Mouse (Mus musculus) gastrocnemius, postnatal 14 days (tissue): ENCODE results near the gene Kel. TPM values are rescaled to one million over a fixed set of nuclear protein-coding genes. Genes with fewer than 3 reads are reported as not detected.

Source experiments
- DNase-seq: peaks from one replicate; pipeline ENCODE4 v3.0.0; 2021; ENCODE audit warnings: mixed read lengths
- intact Hi-C: fragments of 180-260 bp; cut with DNase I; formaldehyde crosslinking; loops from one replicate; pipeline ENCODE4 v1.15.1; 2025; ENCODE audit warnings: low total_unique reads
- total RNA-seq, 2 experiments: library from RNA; stranded (reverse); gene quantifications; 2 replicates each; pipeline ENCODE4 v1.2.3; 2021

Gene Kel
- total RNA-seq, 2 experiments from 2014 or later = not detected

DNA sequence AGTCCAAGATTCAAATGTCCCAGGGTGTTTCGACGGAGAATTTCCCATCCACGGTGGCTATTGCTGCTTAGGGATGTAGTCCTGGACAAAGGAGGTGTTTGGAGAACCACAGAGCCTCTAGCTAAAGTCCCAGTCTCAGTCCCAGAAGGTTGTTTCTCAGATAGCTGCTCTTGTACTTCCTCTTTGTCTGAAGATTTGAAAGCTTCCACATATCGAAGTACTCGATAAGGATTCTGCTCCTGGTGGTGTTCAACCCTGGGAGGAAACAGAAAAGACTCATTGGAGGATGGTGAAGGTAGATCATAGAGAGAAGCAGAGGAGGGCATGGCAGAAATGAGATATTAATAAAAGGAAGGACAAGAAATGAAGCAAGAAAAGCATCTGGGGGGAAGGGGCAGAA is 51.0 kb downstream of the Kel start:
- intact Hi-C loops = no loop called here
- no peak for DNase-seq

DNA sequence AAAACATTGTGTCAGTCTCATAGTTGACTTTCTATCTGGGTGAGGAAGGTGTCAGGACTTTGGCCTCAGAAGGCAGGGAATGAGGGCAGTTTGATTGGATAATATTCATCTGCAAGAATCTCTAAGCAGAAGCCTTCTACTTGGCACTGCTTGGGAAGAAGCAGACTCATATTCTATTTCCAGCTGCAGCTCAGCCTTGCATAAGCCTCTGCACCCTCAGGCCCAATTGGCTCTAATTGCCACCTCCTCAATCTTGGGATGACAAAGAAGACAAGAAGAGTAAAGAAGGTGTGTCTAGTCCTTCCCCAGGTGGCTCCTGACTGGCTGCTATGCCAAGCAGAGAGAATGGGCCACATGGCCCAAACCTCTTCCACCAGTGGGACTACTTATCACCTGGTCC is 57.5 kb downstream of the Kel start:
- no peak for DNase-seq
- intact Hi-C loops = no loop called here

DNA sequence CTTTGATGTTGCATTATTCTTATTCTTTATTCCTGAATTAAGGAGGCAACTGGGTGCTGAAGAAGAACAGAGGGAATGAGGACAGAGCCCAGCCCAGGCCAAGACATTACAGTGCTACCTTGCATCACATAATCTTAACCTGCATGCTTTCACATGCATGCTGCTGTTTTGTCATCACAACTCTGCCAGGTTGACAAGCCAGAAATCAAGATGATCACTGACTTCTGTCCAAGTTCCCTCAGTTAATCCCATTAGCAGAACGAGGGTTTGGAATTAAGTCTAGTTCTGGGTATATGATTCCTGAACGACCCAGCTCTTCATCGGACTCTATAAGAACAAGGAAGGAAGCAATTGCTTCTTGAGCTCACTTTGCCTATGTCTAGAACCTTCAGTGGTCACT is 57.9 kb downstream of the Kel start:
- no peak for DNase-seq
- intact Hi-C loops = no loop called here

DNA sequence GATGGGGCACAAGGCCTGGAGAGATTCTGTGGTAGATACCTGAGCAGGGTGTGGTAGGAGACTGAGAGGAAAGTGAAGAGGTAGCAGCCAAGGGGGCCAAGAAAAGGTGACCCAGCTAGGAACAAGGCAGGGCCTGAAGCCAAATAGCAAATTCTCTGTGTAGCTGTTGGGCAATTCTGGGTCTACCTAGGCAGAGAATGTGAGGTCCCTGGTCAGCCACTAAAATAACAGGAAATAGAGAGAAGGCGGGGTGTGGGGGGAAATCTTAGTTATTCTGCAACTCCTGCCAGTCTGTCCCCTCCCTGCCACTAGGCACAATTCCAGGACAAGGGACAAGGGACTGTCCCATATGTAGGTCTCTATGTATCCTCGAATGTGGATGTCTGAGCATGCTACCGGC is 60.9 kb downstream of the Kel start:
- intact Hi-C loops = no loop called here
- DNase-seq = no peak

DNA sequence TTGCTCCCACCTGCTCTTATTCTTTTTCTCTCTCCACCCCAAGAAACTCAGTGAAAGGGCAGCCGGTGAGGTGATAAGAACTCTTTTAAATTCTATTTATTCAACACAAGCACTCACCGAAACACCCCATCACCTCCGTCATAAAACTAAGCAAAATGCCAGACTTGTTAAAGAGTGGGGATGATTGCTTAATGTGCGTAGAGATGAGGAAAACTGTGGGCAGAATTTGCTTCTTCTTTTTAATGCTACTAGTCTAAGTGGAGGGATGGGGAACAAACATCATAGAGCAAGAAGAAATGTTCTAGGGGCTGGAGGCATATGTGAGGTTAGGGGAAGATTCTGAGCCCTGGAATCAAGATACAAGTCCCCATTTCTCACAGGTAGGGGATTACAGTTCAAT is 61.4 kb downstream of the Kel start:
- DNase-seq = no peak
- intact Hi-C loops = no loop called here

DNA sequence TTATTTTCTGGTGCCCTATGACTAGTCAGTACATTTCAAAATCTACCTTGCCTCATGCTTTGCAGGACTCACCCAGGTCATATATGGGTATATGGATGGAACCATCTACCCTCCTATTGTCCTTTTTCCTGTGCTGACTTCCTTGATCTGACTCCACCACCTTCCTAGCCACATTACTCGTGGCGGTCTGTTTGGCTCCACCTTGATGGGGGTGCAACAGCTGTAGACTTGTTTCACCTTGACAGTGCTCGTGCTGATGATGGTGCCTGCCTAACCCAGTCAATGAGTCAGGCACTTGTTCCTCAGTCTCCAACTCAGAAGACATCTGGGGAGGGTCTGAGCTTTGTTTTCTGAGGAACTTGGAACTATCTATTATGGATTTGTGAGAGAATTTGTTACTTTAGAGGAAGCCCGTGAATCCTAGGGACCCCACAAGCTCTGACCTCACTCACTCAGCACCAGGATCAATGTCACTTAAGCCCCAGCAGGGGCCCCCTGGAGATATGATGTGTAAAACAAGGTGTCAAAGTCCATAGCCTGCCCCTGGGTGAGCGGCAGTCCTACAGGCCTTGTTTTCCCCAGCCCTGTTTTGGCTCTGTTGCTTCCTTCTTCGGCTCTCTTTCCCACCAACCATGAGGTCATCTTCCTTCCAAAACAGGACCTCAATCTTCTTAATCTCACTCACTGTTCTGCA is 62.8 kb downstream of the Kel start:
- no peak for DNase-seq
- intact Hi-C loops = no loop called here

DNA sequence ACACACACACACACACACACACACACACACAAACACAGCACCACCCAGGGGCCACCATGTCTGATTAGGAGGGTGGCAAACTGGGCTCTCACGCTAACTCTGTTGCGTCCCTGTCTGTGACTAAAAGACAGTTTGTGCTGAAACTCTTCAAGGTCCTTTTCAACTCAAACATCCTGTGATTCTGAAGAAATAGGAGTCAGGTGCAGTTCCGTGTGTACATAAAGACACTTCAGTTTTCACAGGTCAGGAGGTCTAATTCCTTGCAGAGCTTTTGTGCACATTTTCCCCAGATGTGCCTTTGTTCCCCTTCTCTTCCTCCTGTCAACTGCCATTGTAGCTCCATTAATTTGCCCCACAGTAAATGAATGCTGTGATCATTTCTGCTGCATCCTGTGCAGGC is 63.7 kb downstream of the Kel start:
- DNase-seq = no peak
- intact Hi-C loops = no loop called here

DNA sequence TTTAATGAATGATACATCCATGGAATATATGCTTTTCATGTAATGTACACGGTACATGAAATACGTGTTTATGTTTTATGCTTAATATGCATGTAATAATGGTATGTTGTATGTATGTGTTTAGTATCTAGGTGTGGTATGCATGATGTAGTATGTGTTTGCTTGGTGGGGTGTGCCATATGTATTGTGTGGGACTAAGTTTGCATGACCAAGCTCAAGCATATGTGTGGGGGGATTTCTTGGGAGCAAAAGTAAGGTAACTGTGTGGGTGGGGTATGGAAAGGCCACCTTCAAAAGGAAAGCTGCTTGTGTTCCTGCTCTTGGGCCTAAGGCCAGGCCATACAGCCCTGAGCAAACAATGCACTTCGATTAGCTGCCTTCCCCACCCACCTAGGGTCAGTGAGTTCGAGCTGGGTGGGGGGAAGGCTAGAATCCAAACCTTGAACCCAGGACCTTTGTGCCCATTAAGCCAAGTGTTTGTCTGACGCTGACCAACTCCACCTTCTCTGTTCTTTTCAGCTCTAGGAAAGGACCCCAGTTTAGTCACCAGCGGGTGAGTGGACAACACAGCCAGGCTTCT is 66.1 kb downstream of the Kel start:
- intact Hi-C loops = no loop called here
- DNase-seq = no peak

DNA sequence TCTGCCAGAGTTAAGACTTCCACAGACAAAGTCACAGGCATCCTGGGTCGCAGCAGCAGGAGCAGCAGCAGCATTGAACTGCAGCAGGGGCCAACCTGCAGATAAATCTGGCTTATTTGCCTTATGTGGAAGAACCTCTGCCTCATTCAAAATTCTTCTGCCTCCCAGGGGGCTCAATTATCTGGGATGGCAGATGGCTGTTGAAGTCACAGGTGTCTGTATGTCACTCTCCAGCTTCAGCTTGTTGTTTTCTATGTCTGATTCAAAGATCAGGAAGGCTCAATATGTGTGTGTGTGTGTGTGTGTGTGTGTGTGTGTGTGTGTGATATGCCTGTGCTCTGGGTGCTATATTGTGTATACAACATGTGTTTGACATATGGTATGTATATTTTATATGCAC is 66.7 kb downstream of the Kel start:
- intact Hi-C loops = no loop called here

More for the DNA sequence above, 66.7 kb downstream of the Kel start:
- DNase-seq = no peak

Other genes starting within 250 kb of the Kel start
- gene Prss1, start 245.4 kb downstream of the Kel start, total RNA-seq = not detected
- not detected for gene Prss2, start 182.6 kb downstream of the Kel start, total RNA-seq
- gene Ephb6, start 98.9 kb downstream of the Kel start, total RNA-seq = 1 to 10 TPM; 1.2 to 2.5 TPM
- gene Trpv6, start 67.9 kb downstream of the Kel start, total RNA-seq = not detected
- not detected for gene Trpv5, start 23.6 kb downstream of the Kel start, total RNA-seq
- gene Llcfc1, start 19.9 kb downstream of the Kel start, total RNA-seq = not detected
- gene Olfr459, start 70.8 kb upstream of the Kel start, total RNA-seq = not detected
- not detected for gene Pip, start 143.2 kb upstream of the Kel start, total RNA-seq
- not detected for gene Sval2, start 148.7 kb upstream of the Kel start, total RNA-seq
- gene Sval1, start 247.3 kb upstream of the Kel start, total RNA-seq = not detected